Mouse (Mus musculus) monocyte, adult 2 months (primary cell): ENCODE data around the gene Aktip.

ENCODE experiments used
- DNase-seq, 2 experiments: peaks; one replicate each; pipeline ENCODE4 v3.0.0; 2022; ENCODE audit warnings: low spot score in 2 of 2, low read depth in 1 of 2

The Aktip gene

DNA sequence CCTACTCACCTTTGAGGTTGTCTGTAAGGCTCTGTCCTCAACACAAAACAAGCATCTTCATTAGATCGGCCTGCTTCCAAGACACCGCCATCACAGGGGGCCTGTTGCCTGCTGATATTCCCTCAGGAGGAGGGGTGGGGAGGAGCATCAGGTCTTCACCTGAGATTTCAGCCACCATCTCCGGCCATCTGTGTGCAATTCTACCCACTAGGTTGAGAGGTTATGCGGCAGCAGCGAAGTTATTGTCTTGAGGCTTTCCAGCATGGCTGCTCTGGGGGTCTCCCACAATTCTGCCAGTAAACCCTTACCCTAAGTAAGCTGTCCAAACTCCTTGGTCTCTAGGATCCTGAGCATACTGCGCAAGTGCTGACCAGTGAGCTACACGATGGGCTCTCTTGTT lies at the start of gene Aktip:
Gene Aktip (minus strand): TSS at position 101 of the 400 bp plus-strand sequence.
- no peak for DNase-seq

DNA sequence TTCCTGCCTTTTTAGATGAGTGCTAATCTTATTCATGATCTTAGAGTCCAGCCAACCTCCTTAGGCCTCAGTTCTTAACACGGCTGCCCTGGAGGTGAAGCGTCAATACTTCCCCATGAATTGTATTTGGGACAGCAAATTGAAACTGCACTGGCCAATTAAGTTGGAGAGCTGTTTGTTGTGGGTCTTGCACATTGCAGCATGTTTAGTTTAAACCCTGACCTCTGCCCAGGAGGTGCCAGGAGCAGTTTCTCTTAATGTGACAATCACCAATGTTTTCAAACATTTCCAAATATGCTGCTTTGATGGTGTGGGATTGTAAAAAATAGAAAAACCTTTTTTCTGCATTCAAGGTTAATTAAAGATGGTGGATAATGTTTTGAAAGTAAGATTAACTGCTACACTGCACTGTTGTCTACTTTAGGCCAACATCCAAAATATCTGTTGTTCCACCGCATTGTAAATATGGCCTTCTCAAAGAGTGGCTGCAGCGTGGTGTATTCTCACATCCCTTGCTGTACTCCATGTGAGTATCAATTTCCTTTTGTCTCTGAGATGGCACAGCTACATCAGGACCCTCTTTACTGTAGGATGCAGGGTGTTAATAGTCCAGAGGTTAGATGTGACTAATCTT lies 46.2 kb upstream of the Aktip start:
- no peak for DNase-seq

DNA sequence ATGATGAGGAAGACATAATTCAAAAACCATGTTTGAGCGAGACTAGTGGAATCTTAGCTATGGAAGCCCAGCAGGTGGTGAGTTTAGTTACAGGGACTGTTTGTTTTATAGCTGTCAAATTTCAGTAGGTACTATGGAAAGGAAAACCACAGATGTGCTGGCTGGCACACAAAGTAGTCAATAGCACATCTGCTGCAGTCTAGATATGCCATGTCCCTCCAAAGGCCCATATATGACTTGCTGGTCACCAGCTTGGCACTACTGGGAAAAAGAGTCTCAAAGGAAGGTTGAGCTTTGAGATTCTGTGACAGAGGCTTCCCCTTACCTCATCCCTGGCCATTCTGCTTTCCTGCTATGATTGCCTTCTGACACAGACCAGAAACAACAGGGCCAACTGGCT lies 42.9 kb upstream of the Aktip start:
- DNase-seq = no peak

GRCm38 (mm10) chr8:91241873-91242519 lies 42.2 kb upstream of the Aktip start:
- no peak for DNase-seq

DNA sequence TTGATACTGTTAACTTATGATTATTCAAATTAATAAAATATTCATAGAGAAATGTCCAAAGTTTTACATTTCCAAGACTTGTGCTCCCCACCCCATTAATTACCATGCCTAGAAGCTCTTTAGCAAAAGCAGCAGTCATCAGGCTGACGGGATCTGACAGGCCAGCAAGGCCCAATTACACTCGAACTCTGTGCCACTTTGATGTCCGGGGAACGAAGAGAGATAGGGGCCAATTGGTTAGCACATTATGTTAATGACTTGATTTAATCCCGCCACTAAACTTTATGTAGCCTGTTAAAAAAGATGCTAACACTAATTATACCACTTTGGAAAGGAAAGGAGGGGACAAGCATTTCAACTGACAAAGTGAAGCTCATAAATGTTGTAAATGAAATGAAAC lies 41.6 kb upstream of the Aktip start:
- no peak for DNase-seq

GRCm38 (mm10) chr8:91237191-91237590 lies 37.4 kb upstream of the Aktip start:
- no peak for DNase-seq

GRCm38 (mm10) chr8:91234097-91234496 lies 34.3 kb upstream of the Aktip start:
- no peak for DNase-seq

- no peak for DNase-seq
Observed at GRCm38 (mm10) chr8:91227421-91227841, 27.7 kb upstream of the Aktip start.

GRCm38 (mm10) chr8:91224227-91224626 lies 24.5 kb upstream of the Aktip start:
- DNase-seq = no peak

- DNase-seq = no peak
Observed at GRCm38 (mm10) chr8:91221841-91222240, 22.1 kb upstream of the Aktip start.

GRCm38 (mm10) chr8:91218271-91218670 lies 18.5 kb upstream of the Aktip start:
- no peak for DNase-seq

- DNase-seq = no peak
Observed at GRCm38 (mm10) chr8:91217062-91217905, 17.5 kb upstream of the Aktip start.

DNA sequence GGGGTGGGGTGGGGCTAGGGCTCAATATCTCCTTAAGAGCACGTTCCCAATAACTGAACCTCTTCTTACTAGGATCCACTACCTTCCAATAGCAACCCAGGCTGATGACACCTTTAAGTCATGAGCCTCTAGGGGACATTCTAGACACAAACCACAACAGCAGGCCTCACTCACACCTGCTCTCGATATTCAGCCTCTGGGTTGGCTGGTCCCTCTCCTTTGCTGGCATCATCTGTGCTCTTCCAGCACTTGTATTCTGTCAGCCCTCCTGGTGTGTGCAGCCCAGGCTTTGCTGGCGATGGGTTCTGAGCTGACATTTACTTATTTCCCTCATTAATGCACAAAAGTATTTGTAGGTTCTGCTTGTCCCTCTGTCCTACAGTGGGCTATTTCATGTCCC lies 14.5 kb upstream of the Aktip start:
- DNase-seq = no peak

DNA sequence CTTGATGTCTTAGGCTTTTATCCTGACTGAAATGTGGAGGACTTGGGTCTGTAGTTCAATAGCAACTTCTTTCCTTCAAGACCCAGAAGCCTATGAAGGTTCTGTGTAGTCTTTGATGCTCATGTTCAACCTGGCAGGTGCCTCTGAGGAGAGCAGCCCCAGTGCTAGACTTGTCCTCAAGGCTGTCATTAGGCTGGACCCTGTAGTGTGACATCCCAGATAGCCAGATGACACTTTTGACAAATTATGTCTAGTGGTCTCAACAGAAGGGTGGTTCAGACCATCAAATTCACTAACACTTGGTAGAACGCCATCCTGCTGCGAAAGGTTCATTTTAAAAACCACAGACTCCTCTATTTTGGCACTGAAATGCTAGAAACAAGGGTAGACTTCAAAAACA lies 13.2 kb upstream of the Aktip start:
- no peak for DNase-seq

GRCm38 (mm10) chr8:91209658-91210057 lies 9.9 kb upstream of the Aktip start:
- no peak for DNase-seq

GRCm38 (mm10) chr8:91207676-91208075 lies 7.9 kb upstream of the Aktip start:
- no peak for DNase-seq

- DNase-seq = no peak
Observed at GRCm38 (mm10) chr8:91205897-91206296, 6.1 kb upstream of the Aktip start.

DNA sequence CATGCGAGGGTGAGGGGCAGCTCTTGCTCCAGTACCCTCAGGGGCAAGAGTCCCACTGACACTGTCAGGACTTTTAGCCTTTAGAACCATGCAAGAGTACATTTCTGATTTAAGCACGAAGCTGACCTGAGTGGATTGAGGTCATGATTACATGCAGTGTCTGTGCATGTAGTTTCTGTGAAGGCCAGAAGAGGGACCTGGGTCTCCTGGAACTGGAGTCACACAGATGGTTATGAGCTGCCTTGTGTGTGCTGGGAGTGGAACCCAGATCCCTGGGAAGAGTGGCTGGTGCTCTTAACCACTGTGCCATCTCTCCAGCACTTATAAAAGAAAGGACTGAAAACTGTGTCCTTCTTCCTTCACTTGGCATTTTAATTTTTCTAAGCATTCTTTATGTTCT lies 1.4 kb upstream of the Aktip start:
- DNase-seq = no peak

DNA sequence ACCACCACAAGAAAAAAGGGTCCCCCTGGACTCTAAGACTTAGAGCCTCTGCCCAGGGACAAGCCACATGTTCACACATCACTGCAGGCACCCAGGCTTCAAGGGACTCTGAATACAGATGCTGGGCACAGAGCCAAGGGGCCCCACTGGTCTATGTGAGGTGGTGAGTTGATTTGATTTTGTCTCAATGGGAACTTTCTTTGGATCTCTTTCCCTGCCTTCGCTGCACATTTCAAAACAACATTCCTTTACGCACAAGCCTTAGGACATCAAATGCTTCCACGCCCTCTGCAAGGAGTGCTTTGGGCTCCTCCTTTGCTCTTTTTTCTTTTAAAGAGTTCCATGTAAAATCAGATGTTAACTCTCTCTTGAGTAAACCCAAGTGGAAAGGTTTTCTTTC lies 1.7 kb downstream of the Aktip start:
- DNase-seq = no peak

DNA sequence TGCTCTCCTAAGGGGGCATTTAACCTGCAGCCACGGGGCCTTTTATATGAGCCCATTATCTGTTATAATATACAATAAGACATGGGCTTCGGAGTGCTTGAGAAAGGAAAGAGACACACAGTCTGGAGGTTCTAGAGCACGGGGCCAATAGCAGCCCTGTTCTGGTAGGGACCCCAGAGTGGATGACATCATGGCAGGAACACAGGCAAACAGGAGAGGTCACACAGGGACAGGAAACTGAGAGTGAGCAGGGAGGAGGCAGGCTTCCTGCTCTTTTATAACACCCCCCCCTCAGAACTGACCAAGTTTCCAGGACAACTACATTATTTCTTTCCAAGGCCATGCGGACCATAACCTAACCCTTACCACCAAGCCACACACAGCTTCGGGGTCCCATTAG lies 2.5 kb downstream of the Aktip start:
- no peak for DNase-seq

DNA sequence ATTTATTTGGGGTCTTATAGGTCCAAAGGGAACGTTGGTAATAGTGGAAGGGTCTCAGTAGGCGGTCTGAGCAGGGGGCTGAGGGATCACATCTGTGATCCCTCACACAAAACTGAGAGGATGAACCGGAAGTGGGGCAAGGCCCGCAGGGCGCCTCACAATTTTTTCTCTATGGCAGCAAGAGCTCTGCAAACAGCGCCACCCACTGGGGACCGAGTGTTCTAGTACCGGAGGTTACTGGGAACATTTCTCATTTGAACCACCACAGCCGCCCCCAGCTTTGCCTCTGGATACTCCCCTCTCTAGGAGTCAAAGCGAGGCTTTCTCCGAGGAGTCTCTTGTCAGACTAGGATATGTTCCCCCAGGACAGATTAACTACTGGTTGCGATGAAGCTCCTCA lies 3.1 kb downstream of the Aktip start:
- no peak for DNase-seq

GRCm38 (mm10) chr8:91194081-91194480 lies 5.7 kb downstream of the Aktip start:
- no peak for DNase-seq
